Mouse (Mus musculus) right cerebral cortex, adult 2 months (tissue): ENCODE data around the gene Fam240a.

Experiments used
- DNase-seq, 2 experiments: peaks; one replicate each; pipeline ENCODE4 v3.0.0; 2021 to 2022; ENCODE audit warnings: low spot score in 2 of 2

The Fam240a gene

DNA sequence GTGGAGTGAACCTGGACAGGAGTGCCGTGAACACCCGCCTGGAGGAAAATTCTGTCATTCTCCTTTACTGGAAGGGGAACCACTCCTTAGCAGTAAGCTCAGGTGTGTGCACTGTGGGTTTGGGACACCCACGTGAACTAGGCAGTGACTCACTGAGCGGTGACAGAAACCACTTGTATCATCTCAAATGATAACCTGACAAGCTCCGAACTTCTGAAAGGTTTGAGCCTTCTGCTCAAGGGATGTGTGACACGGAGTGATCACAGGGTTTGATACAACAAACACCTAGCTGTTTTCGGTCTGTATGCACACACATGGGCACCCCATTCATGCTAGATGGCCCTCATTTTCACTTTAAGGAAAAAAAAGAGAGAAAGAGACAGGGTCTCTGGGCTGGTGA, at the start of gene Fam240a:
Gene Fam240a (minus strand): TSS at position 76 of the 400 bp plus-strand sequence.
- no peak for DNase-seq

DNA sequence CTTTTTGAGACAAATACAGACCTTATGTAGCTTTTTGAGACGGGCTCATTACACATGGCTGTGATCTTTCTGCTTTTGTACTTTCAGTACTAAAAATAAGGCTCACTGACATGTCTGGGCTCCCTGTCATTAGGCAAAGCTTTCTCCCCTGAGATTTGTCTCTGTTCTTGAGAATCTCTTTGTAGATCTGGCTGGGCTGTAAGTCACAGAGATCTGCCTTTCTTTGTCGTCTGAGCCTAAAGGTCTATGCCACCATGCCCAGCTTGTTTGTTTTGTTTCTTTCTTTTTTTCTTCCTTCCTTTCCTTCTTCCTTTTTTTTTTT, 49.2 kb upstream of the Fam240a start:
- DNase-seq = no peak

DNA sequence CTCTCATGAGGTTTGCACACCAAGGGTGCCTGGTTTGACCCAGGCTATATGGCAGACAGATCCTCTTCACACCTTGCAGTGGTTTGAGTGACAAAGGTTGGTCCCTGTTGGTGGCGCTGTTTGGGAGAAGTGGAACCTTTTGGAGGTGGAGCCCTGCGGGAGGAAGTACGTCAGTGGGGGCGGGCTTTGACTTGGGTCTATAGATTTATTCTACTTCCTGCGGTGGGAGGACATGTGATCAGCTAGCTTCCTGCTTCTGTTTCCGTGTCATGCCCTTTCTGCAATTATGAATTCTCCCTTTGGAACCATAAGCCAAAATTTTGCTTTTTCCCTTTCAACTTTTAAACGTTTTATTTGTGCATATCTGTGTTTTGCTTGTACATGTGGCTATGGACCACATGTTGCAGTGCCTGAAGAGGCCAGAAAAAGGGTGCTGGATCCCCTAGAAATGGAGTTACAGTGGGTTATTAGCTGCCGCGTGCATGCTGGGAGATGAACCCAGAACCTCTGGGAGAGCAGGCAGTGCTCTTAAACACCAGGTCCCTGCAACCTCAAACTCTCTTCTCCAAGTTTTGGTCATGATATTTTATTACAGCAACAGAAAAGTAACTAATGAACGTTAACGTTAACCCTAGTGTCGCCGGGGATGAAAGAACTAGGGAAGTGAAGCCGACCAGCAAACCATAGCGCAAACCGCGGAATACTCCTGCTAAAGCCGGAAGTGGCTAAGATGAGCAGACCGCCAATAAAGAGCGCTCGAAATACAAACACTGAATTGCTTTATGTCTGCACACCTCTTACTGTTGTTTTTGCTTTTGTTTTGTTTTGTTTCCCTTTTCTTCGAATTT, 48.6 kb upstream of the Fam240a start:
- no peak for DNase-seq

DNA sequence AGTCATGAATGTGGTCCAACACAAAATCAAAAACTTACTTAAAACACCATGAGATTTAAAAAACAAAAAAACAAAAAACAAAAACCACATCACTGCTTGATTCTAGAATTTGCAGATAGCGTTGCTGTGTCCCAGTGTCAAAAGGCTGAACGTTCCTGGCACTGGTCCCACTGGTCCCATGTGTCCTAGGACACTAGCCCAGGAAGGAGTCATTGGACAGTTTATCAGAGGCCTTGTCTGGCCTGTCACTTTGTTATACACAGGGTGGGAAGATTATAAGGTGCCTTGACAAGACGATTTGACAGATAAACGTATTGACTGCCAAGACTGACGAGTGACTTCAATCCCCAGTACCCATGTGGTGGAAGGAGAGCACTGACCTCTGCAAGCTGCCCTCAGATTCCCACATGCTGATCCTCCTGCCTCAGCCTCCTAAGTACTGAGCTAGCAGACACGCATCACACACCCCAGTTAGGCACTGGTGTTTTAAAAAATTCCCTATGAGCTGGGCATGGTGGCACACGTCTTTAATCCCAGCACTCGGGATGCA, 47.0 kb upstream of the Fam240a start:
- no peak for DNase-seq

DNA sequence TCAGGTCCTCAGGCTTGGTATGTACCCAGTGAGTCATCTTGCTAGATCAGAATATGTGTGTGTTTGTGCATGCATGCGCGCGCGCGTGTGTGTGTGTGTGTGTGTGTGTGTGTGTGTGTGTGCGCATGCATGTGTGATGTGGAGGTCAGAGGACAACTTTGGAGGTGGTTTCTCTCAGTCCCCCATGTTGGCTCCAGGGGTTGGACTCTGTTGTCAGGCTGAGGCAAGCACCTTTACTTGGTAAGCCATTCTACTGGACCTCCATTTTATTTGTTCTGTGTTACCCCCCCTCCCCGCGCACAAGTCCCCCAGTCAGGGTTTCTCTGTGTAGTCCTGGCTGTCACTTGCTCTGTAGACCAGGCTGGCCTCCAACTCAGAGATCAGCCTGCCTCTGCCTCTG, 44.7 kb upstream of the Fam240a start:
- no peak for DNase-seq

DNA sequence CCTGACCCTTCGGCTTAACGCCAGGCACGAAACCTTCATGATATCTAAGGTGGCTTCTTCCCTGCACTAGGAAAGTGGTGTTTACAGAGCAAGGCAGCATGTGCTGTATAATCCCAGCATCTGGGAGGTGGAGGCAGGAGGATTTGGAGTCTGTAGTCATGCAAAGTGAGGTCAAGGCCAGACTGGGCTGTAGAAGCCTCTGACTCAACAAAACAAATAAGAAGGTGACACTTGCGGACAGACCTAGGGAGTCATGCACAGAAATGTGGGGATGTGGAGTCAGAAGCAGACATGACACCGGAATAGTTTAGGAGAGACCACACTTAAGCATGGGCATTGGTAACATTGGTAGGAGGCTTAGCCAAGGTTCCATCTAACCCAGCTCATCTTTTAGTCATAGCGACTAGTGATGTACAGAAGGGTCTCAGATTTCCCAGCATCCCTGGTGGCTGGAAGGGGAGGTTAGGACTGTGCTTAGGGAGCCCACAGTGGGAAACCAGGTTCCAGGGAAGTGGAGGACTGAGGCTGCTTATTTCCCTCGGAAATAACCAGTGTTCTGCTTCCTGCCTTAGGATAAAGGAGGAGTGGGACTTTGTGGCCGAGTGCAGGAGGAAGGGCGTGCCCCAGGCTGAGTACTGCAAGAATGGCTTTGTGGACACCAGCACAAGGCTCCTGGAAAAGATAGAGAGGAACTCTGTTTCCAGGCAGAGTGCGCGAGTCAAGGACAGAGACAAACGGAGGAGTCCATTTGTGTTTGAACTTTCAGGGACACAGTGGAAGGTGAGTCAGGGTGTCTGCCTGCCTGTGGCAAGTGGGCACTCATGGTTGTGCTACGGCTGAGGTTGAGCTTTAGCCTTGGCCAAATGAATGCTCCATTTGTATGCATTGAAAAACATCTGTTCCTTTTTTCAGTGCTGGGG, 43.8 kb upstream of the Fam240a start:
- DNase-seq = no peak

DNA sequence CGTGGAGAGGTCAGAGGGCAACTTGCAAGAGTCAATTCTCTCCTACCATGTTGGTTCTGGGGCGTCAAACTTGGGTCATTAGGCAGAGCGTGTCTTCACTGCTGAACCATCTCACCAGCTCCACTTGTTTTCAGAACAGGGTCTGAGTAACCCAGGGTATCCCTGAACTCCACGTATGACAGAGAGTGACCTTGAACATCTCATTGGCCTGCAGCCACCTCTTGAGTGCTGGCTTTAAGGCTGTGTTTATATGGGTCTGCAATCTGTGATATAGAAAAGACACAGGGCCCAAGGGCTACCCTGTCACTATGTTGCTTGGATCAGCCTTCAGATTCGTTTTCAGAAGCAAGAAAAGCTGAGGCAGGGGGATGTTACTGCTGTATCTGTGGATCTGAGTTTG, 43.0 kb upstream of the Fam240a start:
- no peak for DNase-seq

DNA sequence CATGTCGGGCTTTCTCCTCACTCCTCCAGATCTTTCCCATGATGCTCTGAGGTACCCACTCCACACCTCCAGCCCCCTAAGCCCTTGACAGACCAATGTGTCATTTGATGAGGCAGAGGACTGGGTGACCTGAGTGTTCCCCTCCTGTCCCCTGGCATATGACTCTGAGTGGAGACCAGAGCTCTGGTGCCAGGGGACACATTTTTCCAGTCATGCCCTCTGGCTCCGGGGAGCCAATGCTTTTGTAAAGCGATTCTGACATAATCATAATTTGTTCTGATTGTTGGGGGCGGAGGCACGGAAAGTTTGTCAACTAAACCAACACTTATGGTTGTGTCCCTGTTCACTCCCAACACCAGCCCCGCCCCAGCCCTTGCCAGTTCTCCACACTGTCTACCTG, 39.3 kb upstream of the Fam240a start:
- no peak for DNase-seq

DNA sequence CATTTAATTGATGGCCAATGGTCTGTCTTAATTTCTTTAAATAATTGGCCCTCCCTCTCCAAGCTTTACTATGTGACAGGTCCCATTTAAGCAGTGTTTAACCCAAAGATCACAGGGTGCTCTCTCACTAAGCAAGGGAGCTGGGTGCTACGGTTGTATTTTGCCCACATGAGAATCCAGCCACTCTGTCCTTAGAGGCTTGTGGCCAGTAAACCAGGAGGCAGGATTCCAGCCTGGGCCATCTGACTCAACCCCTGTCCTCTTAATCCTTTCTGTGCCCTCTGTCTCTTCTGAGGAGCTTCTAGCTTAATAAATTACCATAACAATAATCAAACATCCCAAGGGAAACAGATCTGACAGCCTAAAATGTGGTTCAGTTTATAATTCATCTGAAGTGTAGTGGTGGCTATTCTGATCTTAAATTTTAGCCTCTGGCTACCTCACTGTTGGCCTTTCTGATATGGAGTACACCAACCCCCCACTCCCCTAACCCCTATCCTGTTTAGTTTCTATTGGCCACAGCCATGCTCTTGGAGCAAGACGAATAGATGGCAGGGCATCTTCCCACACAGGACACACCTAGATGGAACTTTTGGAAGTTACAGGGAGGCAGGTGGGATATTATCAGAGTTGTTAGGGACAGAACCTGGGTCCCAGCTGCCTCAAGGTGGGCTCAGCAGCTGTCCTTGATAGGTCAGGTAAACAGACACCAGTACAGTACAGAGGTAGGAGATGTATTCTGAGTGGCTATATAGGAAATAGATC, 38.2 kb upstream of the Fam240a start:
- DNase-seq = no peak

DNA sequence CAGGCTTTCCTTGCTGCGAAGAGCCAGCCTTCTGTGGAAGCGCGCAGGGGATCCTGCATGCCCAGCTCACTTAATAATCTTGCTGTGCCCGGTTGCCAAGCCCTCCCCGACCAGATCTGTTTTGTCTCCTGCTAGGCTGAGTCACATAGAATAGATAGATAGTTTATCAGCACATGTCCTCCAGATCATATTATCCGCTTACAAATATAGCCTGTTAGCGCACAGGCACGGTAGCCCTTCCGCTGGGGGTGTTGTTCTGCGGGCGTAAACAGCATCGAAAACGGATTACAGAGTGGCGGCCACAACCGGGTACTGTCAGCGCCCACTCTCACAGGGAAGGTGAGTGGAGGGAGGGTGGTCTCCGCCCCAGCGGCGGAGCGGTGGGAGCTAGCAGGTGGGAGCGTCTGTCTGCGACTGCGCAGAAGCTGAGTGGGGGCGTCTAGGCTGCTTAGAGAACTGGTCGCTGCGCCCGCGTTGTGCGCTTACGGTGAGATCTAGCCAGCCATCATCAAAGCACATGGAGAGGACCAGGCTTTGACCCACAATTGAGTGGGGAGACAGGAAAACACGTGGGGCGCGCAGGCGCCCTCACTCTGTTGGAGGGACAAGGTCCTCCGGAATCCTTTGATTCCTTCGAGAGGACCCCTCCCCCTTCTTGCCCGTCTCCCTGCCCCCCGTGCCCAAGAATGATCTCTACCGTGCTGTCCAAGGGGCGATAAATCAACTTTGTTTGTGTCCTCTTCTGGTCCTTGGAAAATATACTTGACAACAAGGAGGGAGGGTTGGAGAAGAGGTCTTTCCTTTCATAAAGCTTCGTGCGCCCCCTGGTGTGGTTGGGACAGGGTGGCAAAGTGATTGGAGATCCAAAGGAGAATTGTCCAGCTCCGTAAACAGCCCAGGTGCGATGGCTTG, 37.1 kb upstream of the Fam240a start:
- DNase-seq = peak; percentile 77 to 80

DNA sequence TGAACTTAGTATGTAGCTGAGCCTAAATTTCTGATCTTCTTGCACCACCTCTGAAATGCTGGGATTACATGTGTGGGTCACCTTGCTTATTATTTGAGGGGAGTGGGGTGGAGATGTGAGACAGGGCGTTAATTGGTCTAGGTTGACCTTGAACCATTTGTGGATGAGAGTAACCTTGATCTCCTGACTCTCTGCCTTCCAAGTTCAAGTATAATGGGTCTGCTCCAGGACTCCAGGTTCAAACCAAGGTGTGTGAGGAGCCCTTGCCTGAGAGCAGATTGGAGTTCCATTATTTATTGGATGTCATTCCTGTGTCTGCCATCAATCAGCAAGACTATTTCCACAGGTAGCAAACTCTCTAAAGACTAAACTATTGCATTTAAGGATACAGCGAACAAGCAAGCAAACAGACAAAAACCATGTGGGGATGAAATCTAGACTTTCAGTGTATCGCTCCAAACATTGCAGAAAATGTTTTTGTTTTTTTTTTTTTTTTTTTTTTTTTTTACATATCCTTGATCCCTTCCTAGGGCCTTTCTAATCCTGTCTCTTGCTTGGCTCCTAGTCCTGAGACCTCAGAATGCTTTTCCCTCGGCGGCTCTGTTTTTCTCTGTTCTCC, 36.4 kb upstream of the Fam240a start:
- no peak for DNase-seq

DNA sequence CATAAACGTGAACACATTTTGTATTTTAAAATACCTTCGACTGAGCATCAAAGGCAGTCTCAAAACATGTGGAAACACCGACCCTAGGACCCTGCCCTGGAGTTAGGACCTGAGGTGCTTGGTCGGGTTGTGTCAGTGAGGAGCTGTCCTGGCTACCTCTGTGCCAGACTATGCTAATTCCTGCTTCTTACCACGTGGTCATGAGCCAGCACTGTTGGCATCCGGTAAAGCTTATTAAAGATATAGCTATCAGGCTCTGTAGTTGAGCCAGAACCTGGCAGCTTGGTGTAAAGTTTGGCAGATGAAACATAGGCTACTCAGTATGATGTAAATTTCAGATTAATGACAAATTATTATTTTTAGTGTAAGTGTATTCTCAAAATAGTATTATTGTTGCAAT, 35.7 kb upstream of the Fam240a start:
- no peak for DNase-seq

DNA sequence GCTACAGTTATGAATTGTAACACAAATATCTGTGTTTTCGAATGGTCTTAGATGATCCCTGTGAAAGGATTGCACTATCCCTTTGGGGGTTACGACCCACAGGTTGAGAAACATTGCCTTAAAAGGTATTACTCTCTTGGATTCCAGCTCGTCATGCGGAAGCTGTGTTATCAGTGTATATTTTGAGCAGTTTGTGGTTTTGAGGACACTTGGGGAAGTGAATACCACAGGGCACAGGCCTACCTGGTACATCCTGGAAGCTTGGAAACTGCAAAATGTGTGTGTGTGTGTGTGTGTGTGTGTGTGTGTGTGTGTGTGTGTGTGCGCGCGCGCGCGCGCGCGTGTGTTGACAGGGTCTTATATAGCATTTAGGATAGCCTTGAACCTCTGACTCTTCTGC, 35.2 kb upstream of the Fam240a start:
- DNase-seq = no peak

DNA sequence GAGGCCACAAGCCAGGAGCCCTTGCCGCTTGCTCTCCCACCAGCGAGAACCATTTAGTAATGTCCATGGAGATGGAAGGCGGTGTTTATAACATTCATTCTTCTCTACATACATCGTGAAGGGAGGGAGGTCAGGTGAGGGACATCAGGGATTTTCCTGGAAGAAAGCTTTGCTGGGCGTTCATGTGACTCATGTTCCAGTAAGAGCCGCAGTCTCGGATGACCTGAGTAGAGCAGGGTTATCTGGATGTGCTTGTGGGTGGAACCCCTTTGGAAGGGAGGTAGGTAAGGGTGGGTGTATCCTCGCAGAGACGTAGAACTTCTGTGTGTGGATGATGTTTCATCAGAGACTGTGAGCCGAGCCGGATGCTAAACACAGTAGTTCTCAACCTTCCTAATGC, 34.7 kb upstream of the Fam240a start, which contains the start of gene Lrrc2:
Gene Lrrc2 (plus strand): TSS at position 149 of the 400 bp plus-strand sequence.
- no peak for DNase-seq

DNA sequence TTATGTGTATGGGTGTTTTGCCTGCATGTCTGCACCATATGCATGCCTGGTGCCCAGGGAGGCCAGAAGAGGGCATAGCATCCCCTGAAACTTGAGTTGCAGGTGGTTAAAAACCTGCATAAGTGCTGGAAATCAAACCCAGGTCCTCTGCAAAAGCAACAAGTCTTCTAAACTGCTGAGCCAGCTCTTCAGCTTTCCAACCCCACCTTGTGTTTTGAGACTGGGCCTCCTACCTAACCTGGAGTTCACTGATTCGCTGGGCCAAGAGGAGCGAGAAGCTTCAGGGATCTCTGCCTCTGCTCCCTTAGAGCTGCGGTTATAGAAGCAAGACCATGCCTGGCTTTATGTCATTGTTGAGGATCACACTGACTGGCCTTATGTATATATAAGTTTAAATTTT, 33.4 kb upstream of the Fam240a start:
- DNase-seq = no peak

DNA sequence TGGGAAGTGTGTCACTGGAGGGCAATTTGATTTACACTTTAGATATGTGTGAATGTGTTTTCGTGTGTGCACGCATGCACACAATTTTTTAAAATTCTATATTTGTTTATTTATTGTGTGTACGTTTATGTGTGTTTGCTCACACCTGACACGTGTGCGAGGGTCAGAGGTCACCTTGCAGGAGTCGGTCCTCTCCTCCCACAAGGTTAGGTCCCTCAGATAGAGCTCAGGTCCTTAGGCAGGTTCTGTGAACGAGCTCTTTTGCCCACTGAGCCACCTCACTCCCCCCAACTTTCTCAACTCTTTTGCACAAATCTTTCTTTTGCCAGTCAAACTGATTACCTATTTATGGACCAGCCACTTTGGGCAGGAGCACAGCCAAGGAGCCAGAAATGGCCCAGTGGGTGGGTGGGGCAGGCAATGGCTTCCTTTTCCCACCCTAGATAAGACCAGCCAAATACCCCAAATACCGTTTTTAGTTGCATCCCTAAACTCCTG, 32.2 kb upstream of the Fam240a start:
- no peak for DNase-seq

DNA sequence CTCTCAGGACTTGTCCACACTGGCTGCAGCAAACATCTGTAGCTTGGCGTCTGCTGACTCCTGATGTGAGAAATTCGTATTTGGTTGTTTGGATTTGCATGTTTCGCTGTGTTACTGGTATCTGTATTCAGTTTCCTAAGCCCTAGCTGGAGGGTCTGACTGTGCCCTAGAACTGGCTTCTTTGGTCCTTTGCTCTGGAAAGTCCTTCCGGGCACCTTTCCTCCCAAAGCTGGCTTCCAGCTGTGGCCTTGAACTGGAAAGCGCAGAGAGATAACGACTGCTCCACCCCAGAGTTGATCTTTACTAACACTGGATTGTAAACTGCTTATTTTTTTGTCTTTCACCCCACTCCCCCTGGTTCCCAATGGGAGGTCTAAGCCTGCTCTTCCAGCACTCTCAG, 31.2 kb upstream of the Fam240a start:
- DNase-seq = no peak

DNA sequence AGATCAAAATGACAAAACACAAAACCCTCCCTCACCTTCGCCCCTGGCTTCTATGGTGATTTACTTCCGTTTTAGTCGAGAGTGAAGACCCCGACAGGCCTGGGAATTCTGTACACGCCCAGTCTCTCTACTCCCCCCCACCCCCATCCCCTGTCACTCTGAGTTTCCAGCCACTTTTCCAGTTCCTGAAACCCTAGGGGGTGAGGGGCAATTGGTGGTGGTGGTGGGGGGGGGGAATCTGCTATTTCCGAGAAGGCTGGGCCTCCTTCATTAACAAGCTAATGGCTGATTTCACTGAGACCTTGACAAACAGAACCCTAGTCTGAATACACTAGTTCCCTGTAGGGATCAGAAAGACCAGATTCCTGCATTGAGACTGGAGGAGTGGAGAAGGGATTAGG, 30.6 kb upstream of the Fam240a start:
- DNase-seq = no peak

DNA sequence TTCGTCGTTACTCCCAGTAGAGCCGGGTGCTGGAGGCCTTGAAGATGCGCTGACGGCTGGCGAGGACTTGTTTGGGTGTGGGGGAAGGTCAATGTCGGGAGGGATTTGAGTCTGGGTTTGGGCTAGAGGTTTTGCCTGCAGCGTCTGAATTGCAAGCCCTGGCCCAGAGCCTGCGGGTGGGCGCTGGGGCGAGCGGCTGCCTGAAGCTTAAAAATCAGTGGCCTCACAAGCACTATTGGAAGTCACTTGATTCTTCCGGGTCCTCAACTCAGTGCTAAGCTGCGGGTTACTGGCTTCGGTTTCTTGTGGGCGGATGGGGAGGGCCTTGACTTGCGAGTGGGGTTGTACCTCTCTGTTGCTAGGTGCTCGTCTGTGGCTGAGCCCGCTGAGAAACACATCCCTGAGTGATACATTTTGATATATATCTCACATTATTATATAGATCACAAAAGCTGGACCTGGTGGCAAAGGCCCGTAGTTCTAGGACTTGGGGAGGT, 29.9 kb upstream of the Fam240a start:
- no peak for DNase-seq

DNA sequence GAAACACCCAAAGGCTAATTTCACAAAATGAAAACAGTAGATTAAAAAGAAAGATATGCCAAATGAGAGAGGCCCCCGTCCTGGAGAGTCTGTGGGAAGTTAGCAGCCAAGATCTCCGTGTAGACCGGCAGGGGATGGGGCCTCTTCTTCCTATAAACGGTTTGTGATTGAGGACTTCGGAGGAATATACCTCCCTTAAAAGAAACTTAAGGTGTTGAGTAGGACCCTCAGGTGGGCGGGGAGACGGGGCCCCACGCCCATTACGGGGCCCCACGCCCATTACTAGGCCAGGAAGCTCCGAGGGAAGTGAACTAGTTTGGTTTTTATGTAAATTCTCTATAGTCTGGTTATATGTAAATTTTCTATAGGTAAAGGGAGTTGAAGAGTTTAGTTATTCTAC, 29.3 kb upstream of the Fam240a start, which contains the start of gene Tdgf1:
Gene Tdgf1 (minus strand): TSS at position 233 of the 400 bp plus-strand sequence.
- no peak for DNase-seq
